Mouse (Mus musculus) liver, embryonic 15.5 days (tissue): ENCODE results near the gene Gm11938. TPM values are rescaled to one million over a fixed set of nuclear protein-coding genes. Genes with fewer than 3 reads are reported as not detected.
"Not testable (repeated sequence)": the region's sequence is repeated elsewhere in the genome, so short reads cannot be mapped to it uniquely, and the experiment has no call there.

Experiments used
- ATAC-seq: fragments of 200-750 bp; cut with Nextera tagmentation; 2 replicates; pipeline ENCODE4 v1.8.0; 2017; ENCODE audit warnings: moderate number of reproducible peaks, mild to moderate bottlenecking, moderate library complexity; ENCODE audit not compliant: insufficient read depth
- H3K27ac ChIP-seq: fragments of 300-500 bp; sonication (generic); replicated peaks from 2 replicates; pipeline ENCODE4 v1.5.1; 2015; ENCODE audit warnings: mild to moderate bottlenecking, inconsistent platforms
- H3K27me3 ChIP-seq: fragments of 300-500 bp; sonication (generic); 2 replicates; pipeline ENCODE4 v1.6.1; 2015; ENCODE audit warnings: mild to moderate bottlenecking, inconsistent platforms
- H3K36me3 ChIP-seq: fragments of 300-500 bp; sonication (generic); replicated peaks from 2 replicates; pipeline ENCODE4 v1.6.1; 2015; ENCODE audit warnings: moderate library complexity, mild to moderate bottlenecking, inconsistent platforms
- H3K4me1 ChIP-seq: fragments of 300-500 bp; sonication (generic); replicated peaks from 2 replicates; pipeline ENCODE4 v1.6.1; 2015; ENCODE audit warnings: inconsistent platforms
- H3K4me2 ChIP-seq: fragments of 300-500 bp; sonication (generic); 2 replicates; pipeline ENCODE4 v1.6.1; 2015; ENCODE audit warnings: moderate library complexity, mild to moderate bottlenecking, inconsistent platforms
- H3K4me3 ChIP-seq: fragments of 300-500 bp; sonication (generic); replicated peaks from 2 replicates; pipeline ENCODE4 v1.5.1; 2015; ENCODE audit warnings: mild to moderate bottlenecking, inconsistent platforms
- H3K9ac ChIP-seq: fragments of 300-500 bp; sonication (generic); 2 replicates; pipeline ENCODE4 v1.6.1; 2015; ENCODE audit warnings: moderate library complexity, mild to moderate bottlenecking, inconsistent platforms
- H3K9me3 ChIP-seq: fragments of 300-500 bp; sonication (generic); replicated peaks from 2 replicates; pipeline ENCODE4 v1.6.1; 2016; ENCODE audit warnings: inconsistent platforms
- WGBS: fragments of 180-500 bp; shearing (Covaris S2); methylation state at CpG from one replicate; pipeline ENCODE4 v1.1.7; 2015; ENCODE audit warnings: mixed read lengths; ENCODE audit not compliant: insufficient replicate concordance; 5-methylcytosine and 5-hydroxymethylcytosine counted together
- polyA plus RNA-seq: library from polyadenylated mRNA; unstranded; fragments of >200 nt; fragmentation: Nextera tagmentation; extraction: Ambion mirVana; gene quantifications from 2 replicates; pipeline ENCODE4 v1.2.1, GENCODE M21; 2015

The Gm11938 gene
- polyA plus RNA-seq, result not detected in 2 replicates

- WGBS, result 43% methylated on average over 1 of the region's 1 CpGs
- H3K4me3 ChIP-seq, ATAC-seq, H3K27ac ChIP-seq, H3K36me3 ChIP-seq, H3K4me1 ChIP-seq, H3K27me3 ChIP-seq, H3K9ac ChIP-seq, H3K4me2 ChIP-seq, H3K9me3 ChIP-seq: not testable (repeated sequence)
Measured at GRCm38 (mm10) chr11:99603208-99603607, at the start of gene Gm11938. TSS of gene Gm11938 (minus strand) at chr11:99603308.

- 46% methylated on average over 2 of the region's 2 CpGs for WGBS
- ATAC-seq, result no peak
Measured at GRCm38 (mm10) chr11:99650136-99650535, 47.0 kb upstream of the Gm11938 start, which contains the start of gene Gm11555. TSS of gene Gm11555 (minus strand) at chr11:99650236.

DNA sequence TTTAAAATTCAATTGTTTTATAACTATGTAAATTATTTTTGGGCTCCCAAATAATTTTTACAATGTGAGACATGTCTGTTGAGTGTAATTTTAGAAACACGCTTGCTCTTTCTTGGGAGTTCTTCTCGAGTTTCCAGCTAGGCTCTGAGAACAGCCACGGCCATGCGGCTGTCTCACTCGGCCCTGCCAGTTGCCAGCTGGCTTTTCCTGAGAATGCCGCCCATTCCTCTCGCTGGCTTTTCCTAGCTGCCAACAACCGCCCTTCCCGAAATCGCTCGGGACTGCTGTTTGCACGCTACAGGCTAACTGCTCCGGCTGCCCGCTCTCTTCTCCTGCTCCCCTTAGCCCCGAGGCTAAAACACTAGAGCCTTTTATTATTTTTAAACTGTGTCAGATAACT, 43.3 kb upstream of the Gm11938 start:
- H3K27me3 ChIP-seq, result no peaks in the 10 kb centered on the region
- WGBS, result 78% methylated on average over 15 of the region's 15 CpGs
- H3K36me3 ChIP-seq, result no peaks in the 10 kb centered on the region
- no peak for ATAC-seq
- H3K4me2 ChIP-seq, result no peak overlapping the region
- no peak overlapping the region for H3K27ac ChIP-seq
- H3K4me1 ChIP-seq, result no peaks in the 10 kb centered on the region
- H3K9me3 ChIP-seq, result no peaks in the 10 kb centered on the region
- no peak overlapping the region for H3K9ac ChIP-seq
- no peak overlapping the region for H3K4me3 ChIP-seq

More at GRCm38 (mm10) chr11:99650136-99650535, 47.0 kb upstream of the Gm11938 start, which contains the start of gene Gm11555:
- Histone ChIP-seq H3K27ac (no peak within 1 kb of the TSS), H3K9me3 (no peaks in the 10 kb centered on the region), H3K4me2 (no peak within 1 kb of the TSS), H3K36me3 (no peaks in the 10 kb centered on the region), H3K4me1 (no peaks in the 10 kb centered on the region), H3K4me3 (no peak within 1 kb of the TSS), H3K9ac (no peak within 1 kb of the TSS), H3K27me3 (no peaks in the 10 kb centered on the region)

DNA sequence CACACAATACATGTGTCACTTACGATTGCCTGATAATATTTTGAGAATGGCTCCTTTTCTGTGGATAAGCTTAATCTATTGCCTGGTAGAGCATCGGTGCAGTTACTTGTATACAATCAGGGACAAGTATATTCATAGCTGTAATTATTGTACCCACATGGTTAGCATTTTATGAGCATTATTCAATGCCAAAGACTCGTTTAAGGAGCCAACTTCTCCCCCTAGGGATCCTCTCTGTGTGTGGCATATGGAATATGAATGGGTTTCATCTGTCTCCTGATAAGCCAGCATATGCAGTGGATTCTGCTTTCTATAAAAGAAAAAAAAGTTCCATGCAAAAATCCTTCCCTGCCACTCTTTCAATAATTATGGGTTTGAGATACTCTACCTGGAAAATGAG, 41.2 kb upstream of the Gm11938 start:
- Histone ChIP-seq H3K27me3 (no peaks in the 10 kb centered on the region), H3K27ac (no peak overlapping the region), H3K4me1 (no peaks in the 10 kb centered on the region), H3K4me2 (no peak overlapping the region), H3K9me3 (no peaks in the 10 kb centered on the region), H3K4me3 (no peak overlapping the region), H3K9ac (no peak overlapping the region), H3K36me3 (no peaks in the 10 kb centered on the region)
- no peak for ATAC-seq
- 48% methylated on average over 3 of the region's 3 CpGs for WGBS

DNA sequence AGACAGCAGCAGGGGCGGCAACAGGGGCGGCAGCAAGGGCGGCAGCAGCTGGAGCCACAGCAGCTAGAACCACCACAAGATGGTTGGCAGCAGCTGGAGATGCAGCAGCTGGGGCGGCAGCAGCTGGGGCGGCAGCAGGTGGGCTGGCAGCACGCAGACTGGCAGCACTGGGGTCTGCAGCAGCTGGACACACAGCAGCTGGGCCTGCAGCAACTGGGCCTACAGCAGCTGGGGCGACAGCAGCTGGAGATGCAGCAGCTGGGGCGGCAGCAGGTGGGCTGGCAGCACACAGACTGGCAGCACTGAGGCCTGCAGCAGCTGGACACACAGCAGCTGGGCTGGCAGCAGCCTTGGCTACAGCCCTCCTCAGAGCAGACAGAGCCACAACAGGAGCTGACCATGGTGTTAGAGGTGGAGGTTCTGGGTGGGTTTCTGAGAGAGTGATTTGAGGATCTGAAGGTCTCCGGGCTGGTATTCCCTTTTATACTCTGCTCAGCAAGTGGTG, 40.6 kb upstream of the Gm11938 start, which contains the start of gene Krtap4-7:
Krtap4-7 (minus strand) TSS at position 455 of the 505 bp plus-strand sequence.
- not testable (repeated sequence) for H3K27me3 ChIP-seq, H3K9ac ChIP-seq, H3K27ac ChIP-seq, H3K4me3 ChIP-seq, H3K36me3 ChIP-seq, H3K4me2 ChIP-seq, H3K4me1 ChIP-seq, ATAC-seq, H3K9me3 ChIP-seq
- 51% methylated on average over 9 of the region's 9 CpGs for WGBS

DNA sequence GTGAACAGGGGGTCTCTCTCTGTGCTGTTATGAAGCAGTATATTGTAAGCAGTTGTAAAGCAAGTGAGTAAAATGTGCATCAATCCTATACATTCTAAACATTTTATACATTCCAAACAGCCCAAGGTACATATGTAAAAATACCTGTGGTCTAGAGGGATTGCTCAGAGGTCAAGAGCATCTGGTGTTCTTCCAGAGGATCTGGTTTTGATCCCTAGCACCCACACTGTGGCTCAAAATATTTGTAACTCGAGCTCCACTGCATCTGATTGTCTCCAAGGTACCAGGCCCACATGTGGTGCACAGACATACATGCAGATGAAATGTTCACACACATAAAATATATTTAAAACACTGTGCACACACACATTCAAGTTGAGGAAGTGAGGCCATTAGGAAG, 37.8 kb upstream of the Gm11938 start:
- H3K9ac ChIP-seq, result no peak overlapping the region
- WGBS, result 12% methylated on average over 1 of the region's 1 CpGs
- no peaks in the 10 kb centered on the region for H3K27me3 ChIP-seq
- H3K9me3 ChIP-seq, result no peaks in the 10 kb centered on the region
- ATAC-seq, result no peak
- no peaks in the 10 kb centered on the region for H3K4me1 ChIP-seq
- no peaks in the 10 kb centered on the region for H3K36me3 ChIP-seq
- H3K27ac ChIP-seq, result no peak overlapping the region
- no peak overlapping the region for H3K4me3 ChIP-seq
- H3K4me2 ChIP-seq, result no peak overlapping the region

- no peak overlapping the region for H3K9ac ChIP-seq
- no peaks in the 10 kb centered on the region for H3K9me3 ChIP-seq
- no peak for ATAC-seq
- 55% methylated on average over 1 of the region's 1 CpGs for WGBS
- H3K4me1 ChIP-seq, result no peaks in the 10 kb centered on the region
- no peaks in the 10 kb centered on the region for H3K36me3 ChIP-seq
- H3K27ac ChIP-seq, result no peak overlapping the region
- no peak overlapping the region for H3K4me2 ChIP-seq
- H3K4me3 ChIP-seq, result no peak overlapping the region
- H3K27me3 ChIP-seq, result no peaks in the 10 kb centered on the region
Measured at GRCm38 (mm10) chr11:99637086-99637485, 34.0 kb upstream of the Gm11938 start.

DNA sequence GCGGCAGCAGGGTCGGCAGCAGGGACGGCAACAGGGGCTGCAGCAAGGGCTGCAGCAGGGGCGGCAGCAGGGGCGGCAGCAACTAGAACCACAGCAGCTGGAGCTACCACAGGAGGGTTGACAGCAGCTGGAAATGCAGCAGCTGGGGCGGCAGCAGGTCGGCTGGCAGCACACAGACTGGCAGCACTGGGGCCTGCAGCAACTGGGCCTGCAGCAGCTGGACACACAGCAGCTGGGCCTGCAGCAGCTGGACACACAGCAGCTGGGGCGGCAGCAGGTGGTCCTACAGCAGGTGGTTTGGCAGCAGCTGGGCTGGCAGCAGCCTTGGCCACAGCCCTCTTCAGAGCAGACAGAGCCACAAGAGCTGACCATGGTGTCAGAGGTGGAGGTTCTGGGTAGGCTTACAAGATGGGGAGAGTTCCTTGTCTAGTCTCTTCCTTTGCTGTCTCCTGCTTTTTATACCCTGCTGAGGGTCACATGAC, 31.6 kb upstream of the Gm11938 start, which contains the start of gene Krtap4-2:
Krtap4-2 (minus strand) TSS at position 432 of the 482 bp plus-strand sequence.
- Histone ChIP-seq H3K27ac (no peak within 1 kb of the TSS), H3K4me1 (no peaks in the 10 kb centered on the region), H3K9me3 (no peaks in the 10 kb centered on the region), H3K36me3 (no peaks in the 10 kb centered on the region), H3K27me3 (no peaks in the 10 kb centered on the region), H3K9ac (no peak within 1 kb of the TSS), H3K4me3 (no peak within 1 kb of the TSS), H3K4me2 (no peak within 1 kb of the TSS)
- no peak for ATAC-seq
- WGBS, result 46% methylated on average over 8 of the region's 8 CpGs

- Histone ChIP-seq H3K36me3 (no peaks in the 10 kb centered on the region), H3K27ac (no peak overlapping the region), H3K4me1 (no peaks in the 10 kb centered on the region), H3K4me3 (no peak overlapping the region), H3K9me3 (no peaks in the 10 kb centered on the region), H3K27me3 (no peaks in the 10 kb centered on the region), H3K4me2 (no peak overlapping the region), H3K9ac (no peak overlapping the region)
- ATAC-seq, result no peak
- 33% methylated on average over 2 of the region's 2 CpGs for WGBS
Measured at GRCm38 (mm10) chr11:99633293-99633692, 30.2 kb upstream of the Gm11938 start.

DNA sequence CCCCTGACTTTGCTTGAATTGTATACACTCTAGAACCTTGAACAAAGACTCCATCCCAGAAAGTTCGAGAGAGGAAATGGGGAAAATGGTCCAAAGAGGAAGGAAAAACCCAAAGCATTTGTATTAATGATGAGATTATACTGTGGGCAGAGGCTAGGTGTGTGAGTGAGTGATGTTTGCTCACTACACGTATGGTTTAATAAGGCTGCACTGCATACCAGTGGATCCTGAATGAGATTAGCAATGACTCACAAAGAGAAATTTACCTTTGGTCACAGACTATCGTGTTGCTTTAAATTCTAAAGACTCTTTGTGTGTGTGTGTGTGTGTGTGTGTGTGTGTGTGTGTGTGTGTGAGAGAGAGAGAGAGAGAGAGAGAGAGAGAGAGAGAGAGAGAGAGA, 27.8 kb upstream of the Gm11938 start:
- no peaks in the 10 kb centered on the region for H3K4me1 ChIP-seq
- WGBS, result 44% methylated on average over 3 of the region's 3 CpGs
- H3K4me2 ChIP-seq, result no peak overlapping the region
- H3K4me3 ChIP-seq, result no peak overlapping the region
- H3K9me3 ChIP-seq, result no peaks in the 10 kb centered on the region
- ATAC-seq, result no peak
- H3K27ac ChIP-seq, result no peak overlapping the region
- no peak overlapping the region for H3K9ac ChIP-seq
- H3K27me3 ChIP-seq, result no peaks in the 10 kb centered on the region
- no peaks in the 10 kb centered on the region for H3K36me3 ChIP-seq

- Histone ChIP-seq H3K9ac (no peak within 1 kb of the TSS), H3K9me3 (no peaks in the 10 kb centered on the region), H3K4me3 (no peak within 1 kb of the TSS), H3K27me3 (no peaks in the 10 kb centered on the region), H3K36me3 (no peaks in the 10 kb centered on the region), H3K4me1 (no peaks in the 10 kb centered on the region), H3K4me2 (no peak within 1 kb of the TSS), H3K27ac (no peak within 1 kb of the TSS)
- WGBS, result 60% methylated on average over 4 of the region's 4 CpGs
- no peak for ATAC-seq
Measured at GRCm38 (mm10) chr11:99628138-99628537, 25.0 kb upstream of the Gm11938 start, which contains the start of gene Krtap4-1. TSS of gene Krtap4-1 (minus strand) at chr11:99628238.

GRCm38 (mm10) chr11:99620335-99620734, 17.2 kb upstream of the Gm11938 start, which contains the start of gene Gm11562:
TSS of gene Gm11562 (minus strand) at chr11:99620435.
- no peak within 1 kb of the TSS for H3K27ac ChIP-seq
- H3K4me2 ChIP-seq, result no peak within 1 kb of the TSS
- H3K36me3 ChIP-seq, result no peaks in the 10 kb centered on the region
- no peak within 1 kb of the TSS for H3K9ac ChIP-seq
- no peak for ATAC-seq
- WGBS, result 68% methylated on average over 2 of the region's 2 CpGs
- H3K4me3 ChIP-seq, result no peak within 1 kb of the TSS
- no peaks in the 10 kb centered on the region for H3K9me3 ChIP-seq
- no peaks in the 10 kb centered on the region for H3K27me3 ChIP-seq
- H3K4me1 ChIP-seq, result no peaks in the 10 kb centered on the region
